Mouse (Mus musculus): ENCODE data around the gene Gm20075.

DNA sequence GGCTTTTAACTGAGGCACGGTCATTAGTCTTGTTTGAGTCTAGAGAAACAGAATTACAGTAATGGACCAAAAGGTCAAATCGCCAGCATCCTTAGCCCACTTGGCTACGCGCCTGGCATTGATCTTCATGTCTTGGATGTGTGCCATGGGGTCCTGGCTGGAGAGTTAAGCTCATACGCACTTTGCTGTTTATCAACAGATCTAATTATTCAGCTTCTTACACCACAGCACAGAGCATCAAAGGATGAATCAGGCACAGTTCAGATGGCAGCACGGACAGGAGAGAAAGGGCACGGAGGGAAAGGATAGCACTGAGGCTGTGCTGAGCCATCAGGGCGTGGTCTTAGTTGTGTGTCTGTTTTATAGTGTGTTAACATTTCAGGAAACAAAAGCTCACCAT lies 7.6 kb downstream of the Gm20075 start:
- TF ChIP-seq MAFK (IDR thresholded peaks at IDR 0.05; ENCODE audit: insufficient read depth, low read depth, low read length), result no peak
- no peak for TF ChIP-seq ZNF384 (IDR thresholded peaks at IDR 0.05; ENCODE audit: low read depth, low read length)
- no peak for TF ChIP-seq CHD2 (IDR thresholded peaks at IDR 0.05; ENCODE audit: low read depth, low read length)
